Comparison of ENCODE assay signal across 8 mouse cellular contexts in the genomic region with DNA sequence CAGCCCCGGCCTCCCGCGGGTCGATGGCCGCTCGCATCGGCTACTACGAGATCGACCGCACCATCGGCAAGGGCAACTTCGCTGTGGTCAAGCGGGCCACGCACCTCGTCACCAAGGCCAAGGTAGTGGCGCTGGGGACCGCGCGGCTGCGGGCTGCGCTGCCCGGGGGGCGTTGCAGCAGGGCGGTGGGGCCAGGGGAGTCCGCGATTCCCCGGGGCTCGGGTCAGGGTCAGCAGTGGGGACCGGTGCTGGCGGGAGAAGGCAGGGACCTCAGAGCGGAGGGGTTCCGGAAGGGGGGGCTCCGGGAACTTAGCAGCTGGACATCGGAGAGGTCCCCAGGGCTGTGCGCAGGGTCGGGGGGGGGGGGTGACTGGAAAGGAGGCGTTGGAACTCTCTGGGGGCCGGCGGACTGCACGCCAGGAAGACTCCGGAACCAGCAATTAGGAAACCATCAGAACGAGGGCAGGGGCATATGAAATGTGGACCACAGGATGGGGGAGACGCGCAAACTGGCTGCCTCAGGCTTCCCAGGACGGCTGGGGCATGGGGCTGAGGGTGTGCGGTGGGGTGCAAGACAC. TPM values are rescaled to one million over a fixed set of nuclear protein-coding genes. Genes with fewer than 3 reads are reported as not detected.
DNase-seq lines count a peak whose midpoint lies in the region; ATAC-seq and TF ChIP-seq lines count a peak whose summit lies in the region.

No protein-coding gene starts in this region.

- H3K9ac ChIP-seq in lung, postnatal 0 days (replicated peaks; ENCODE audit: low read depth), result peak overlapping the region; percentile 99

- no peak for TF ChIP-seq CTCF in cerebellum, adult 2 months (IDR thresholded peaks at IDR 0.05; ENCODE audit: borderline replicate concordance, insufficient read depth, low read depth, low read length)
- no peak for TF ChIP-seq CTCF in lung, postnatal 0 days (IDR thresholded peaks at IDR 0.05)
- no peak for TF ChIP-seq CTCF in small intestine, adult 2 months (IDR thresholded peaks at IDR 0.05; ENCODE audit: extremely low read depth, insufficient read length, insufficient replicate concordance, low read depth, low read length)

- peak; percentile 32; the same call in 1 of the 2 replicates for ATAC-seq in cerebellum, adult (ENCODE audit: insufficient number of reproducible peaks, low FRiP score, low TSS enrichment)
- peak; percentile 16 for ATAC-seq in CD4-positive, CD25-positive, alpha-beta regulatory T cell, adult 4 months
- ATAC-seq in lung, postnatal 0 days, result peak; percentile 36

- peak overlapping the region; percentile 58 for H3K4me2 ChIP-seq in lung, postnatal 0 days (replicated peaks; ENCODE audit: low read depth, low read length)

- no peaks in the 10 kb centered on the region for H3K36me3 ChIP-seq in lung, postnatal 0 days (ENCODE audit: insufficient read depth, low read length)
- H3K36me3 ChIP-seq in small intestine, adult 2 months (ENCODE audit: control insufficient read depth, insufficient read depth, low read length), result no peaks in the 10 kb centered on the region

- H3K27ac ChIP-seq in cerebellum, adult 2 months (ENCODE audit: insufficient read depth, low read length), result peak overlapping the region; percentile 89
- H3K27ac ChIP-seq in lung, postnatal 0 days (ENCODE audit: low read length), result peak overlapping the region; percentile 97
- peak overlapping the region; percentile 38 for H3K27ac ChIP-seq in small intestine, adult 2 months (ENCODE audit: insufficient read depth, low read depth, low read length)

- H3K4me1 ChIP-seq in cerebellum, adult 2 months (ENCODE audit: control insufficient read depth, insufficient read depth, low read length), result peaks cover 9% of the 10 kb centered on the region
- H3K4me1 ChIP-seq in lung, postnatal 0 days (ENCODE audit: insufficient read depth, low read depth, low read length), result peaks cover 18% of the 10 kb centered on the region; the same call in 1 of the 2 replicates
- H3K4me1 ChIP-seq in small intestine, adult 2 months (ENCODE audit: control insufficient read depth, insufficient read depth, insufficient read length, low read length), result peaks cover 31% of the 10 kb centered on the region

- no peaks in the 10 kb centered on the region for H3K27me3 ChIP-seq in cerebellum, adult 2 months (ENCODE audit: control insufficient read depth, insufficient read depth, low read length)
- no peaks in the 10 kb centered on the region for H3K27me3 ChIP-seq in lung, postnatal 0 days (replicated peaks; ENCODE audit: insufficient read depth, low read length)
- no peaks in the 10 kb centered on the region for H3K27me3 ChIP-seq in small intestine, adult 2 months (ENCODE audit: control insufficient read depth, insufficient read depth, low read length)

- TF ChIP-seq POLR2A in cerebellum, adult 2 months (IDR thresholded peaks at IDR 0.05; ENCODE audit: borderline replicate concordance, insufficient read depth, low read length), result no peak
- TF ChIP-seq POLR2A in small intestine, adult 2 months (IDR thresholded peaks at IDR 0.05; ENCODE audit: low read depth, low read length), result no peak

- WGBS in cerebellum, adult 2 months, result under 1% methylated on average over 45 of the region's 46 CpGs
- WGBS in lung, postnatal 0 days, result 2% methylated on average over 37 of the region's 46 CpGs
- under 1% methylated on average over 46 of the region's 46 CpGs for WGBS in small intestine, adult 2 months

- DNase-seq in cerebellum, postnatal 4 days (ENCODE audit: low spot score in 2 of 2), result no peak
- peak; percentile 65 to 66 for DNase-seq in cerebellum, adult 2 months
- peak; percentile 57 to 78 for DNase-seq in heart, adult 18-20 months
- DNase-seq in kidney, adult 8-10 months, result peak; percentile 39 to 53
- DNase-seq in lung, postnatal 0 days (ENCODE audit: low spot score), result peak; percentile 68

- TF ChIP-seq EP300 in lung, postnatal 0 days (IDR thresholded peaks at IDR 0.05), result no peak

- H3K9me3 ChIP-seq in lung, postnatal 0 days (ENCODE audit: low read length), result no peaks in the 10 kb centered on the region

- H3K4me3 ChIP-seq in cerebellum, adult 2 months (replicated peaks; ENCODE audit: insufficient read depth, low read depth, low read length), result peak overlapping the region; percentile 81
- H3K4me3 ChIP-seq in lung, postnatal 0 days (ENCODE audit: low read depth, low read length), result peak overlapping the region; percentile 99
- H3K4me3 ChIP-seq in small intestine, adult 2 months (ENCODE audit: low read depth, low read length), result peak overlapping the region; percentile 82

RNA-seq across cellular contexts. Expression of a gene that starts 0.5 kb away (rescaled TPM):
- 10 to 100 TPM; 12.8 to 16.0 TPM for polyA plus RNA-seq in CD4-positive, CD25-positive, alpha-beta regulatory T cell, adult 4 months (2017; shearing (Covaris generic))
- polyA plus RNA-seq in cerebellum, adult 2 months (2012; rRNA removed), result 63.1 and 69.1 TPM in 2 replicates
- 10 to 100 TPM; 67.9 to 69.1 TPM for total RNA-seq in heart, adult 18-20 months (2021)
- 8.9 and 9.3 TPM in 2 replicates for polyA plus RNA-seq in lung, postnatal 0 days (2015; fragmentation: Nextera tagmentation; extraction: Ambion mirVana)
- 9.2 and 14.5 TPM in 2 replicates for polyA plus RNA-seq in small intestine, adult 2 months (2012; rRNA removed)

RNA-seq across cellular contexts. Expression of a gene that starts 0.6 kb away (rescaled TPM):
- polyA plus RNA-seq in CD4-positive, CD25-positive, alpha-beta regulatory T cell, adult 4 months (2017; shearing (Covaris generic)), result 10 to 100 TPM; 64.2 to 72.1 TPM
- polyA plus RNA-seq in cerebellum, adult 2 months (2012; rRNA removed), result 108 and 111 TPM in 2 replicates
- 10 to 100 TPM; 52.3 to 58.0 TPM for total RNA-seq in heart, adult 18-20 months (2021)
- polyA plus RNA-seq in lung, postnatal 0 days (2015; fragmentation: Nextera tagmentation; extraction: Ambion mirVana), result 82.8 and 84.6 TPM in 2 replicates
- polyA plus RNA-seq in small intestine, adult 2 months (2012; rRNA removed), result 2.5 and 12.8 TPM in 2 replicates

RNA-seq across cellular contexts. Expression of a gene that starts 58.0 kb away (rescaled TPM):
- 10 to 100 TPM; 40.5 to 47.2 TPM for polyA plus RNA-seq in CD4-positive, CD25-positive, alpha-beta regulatory T cell, adult 4 months (2017; shearing (Covaris generic))
- polyA plus RNA-seq in cerebellum, adult 2 months (2012; rRNA removed), result 130 and 142 TPM in 2 replicates
- 10 to 100 TPM; 57.6 to 67.8 TPM for total RNA-seq in heart, adult 18-20 months (2021)
- polyA plus RNA-seq in lung, postnatal 0 days (2015; fragmentation: Nextera tagmentation; extraction: Ambion mirVana), result 55.4 and 58.7 TPM in 2 replicates
- 337 and 348 TPM in 2 replicates for polyA plus RNA-seq in small intestine, adult 2 months (2012; rRNA removed)

Comparison
In these comparisons a context has a peak if more than half of its experiments do, and no peak if none do; other contexts are left out.
1. DNase-seq: peak in cerebellum, adult 2 months (2 of 2), heart, adult 18-20 months (2 of 2), kidney, adult 8-10 months (2 of 2) and lung, postnatal 0 days (single experiment); none in cerebellum, postnatal 4 days (0 of 2).
2. H3K27ac ChIP-seq: peak in every context shown above with its lines; median percentile 97 in lung, postnatal 0 days; 89 in cerebellum, adult 2 months; 38 in small intestine, adult 2 months.
3. Peak in every context shown above with its lines, with median percentiles within 50 percentile points of each other: ATAC-seq and H3K4me3 ChIP-seq.